Mouse (Mus musculus) midbrain, embryonic 12.5 days (tissue): Measurements from ENCODE around the gene Ttc5. TPM values are rescaled to one million over a fixed set of nuclear protein-coding genes. Genes with fewer than 3 reads are reported as not detected.
"Not testable (repeated sequence)": the region's sequence is repeated elsewhere in the genome, so short reads cannot be mapped to it uniquely, and the experiment has no call there.

Source experiments
- ATAC-seq: fragments of 200-750 bp; cut with Nextera tagmentation; 2 replicates; pipeline ENCODE4 v1.8.0; 2017; ENCODE audit warnings: low read depth, moderate TSS enrichment, moderate library complexity; ENCODE audit not compliant: low FRiP score
- H3K27ac ChIP-seq: fragments of 300-500 bp; sonication (generic); replicated peaks from 2 replicates; pipeline ENCODE4 v1.5.1; 2016; ENCODE audit warnings: mild to moderate bottlenecking
- H3K27me3 ChIP-seq: fragments of 300-500 bp; sonication (generic); 2 replicates; pipeline ENCODE4 v1.6.1; 2016; ENCODE audit warnings: mild to moderate bottlenecking
- H3K36me3 ChIP-seq: fragments of 300-500 bp; sonication (generic); 2 replicates; pipeline ENCODE4 v1.6.1; 2016
- H3K4me1 ChIP-seq: fragments of 300-500 bp; sonication (generic); 2 replicates; pipeline ENCODE4 v1.6.1; 2016
- H3K4me2 ChIP-seq: fragments of 300-500 bp; sonication (generic); replicated peaks from 2 replicates; pipeline ENCODE4 v1.6.1; 2016; ENCODE audit warnings: mild to moderate bottlenecking, moderate library complexity
- H3K4me3 ChIP-seq: fragments of 300-500 bp; sonication (generic); 2 replicates; pipeline ENCODE4 v1.5.1; 2016; ENCODE audit warnings: mild to moderate bottlenecking
- H3K9ac ChIP-seq: fragments of 300-500 bp; sonication (generic); replicated peaks from 2 replicates; pipeline ENCODE4 v1.6.1; 2016; ENCODE audit warnings: mild to moderate bottlenecking, moderate library complexity
- H3K9me3 ChIP-seq: fragments of 300-500 bp; sonication (generic); 2 replicates; pipeline ENCODE4 v1.6.1; 2016; ENCODE audit warnings: mild to moderate bottlenecking
- WGBS: fragments of 180-500 bp; shearing (Covaris S2); methylation state at CpG from one replicate; pipeline ENCODE4 v1.1.7; 2016; 5-methylcytosine and 5-hydroxymethylcytosine counted together
- polyA plus RNA-seq: library from polyadenylated mRNA; unstranded; fragments of >200 nt; fragmentation: Nextera tagmentation; extraction: Ambion mirVana; gene quantifications from 2 replicates; pipeline ENCODE4 v1.2.1, GENCODE M21; 2016

The Ttc5 gene
- polyA plus RNA-seq, result 108 and 121 TPM in 2 replicates

- Histone ChIP-seq H3K4me3 (peak within 1 kb of the TSS; percentile 76), H3K36me3 (peaks cover 22% of the 10 kb centered on the region), H3K9ac (peak within 1 kb of the TSS; percentile 84), H3K9me3 (no peaks in the 10 kb centered on the region), H3K4me2 (peak within 1 kb of the TSS; percentile 53), H3K4me1 (peaks cover 8% of the 10 kb centered on the region), H3K27ac (peak within 1 kb of the TSS; percentile 69), H3K27me3 (no peaks in the 10 kb centered on the region)
- ATAC-seq, result peak; percentile 94
- 1% methylated on average over 21 of the region's 21 CpGs for WGBS
Measured at GRCm38 (mm10) chr14:50785251-50785637, at the start of gene Ttc5. TSS of gene Ttc5 (minus strand) at chr14:50785519.

DNA sequence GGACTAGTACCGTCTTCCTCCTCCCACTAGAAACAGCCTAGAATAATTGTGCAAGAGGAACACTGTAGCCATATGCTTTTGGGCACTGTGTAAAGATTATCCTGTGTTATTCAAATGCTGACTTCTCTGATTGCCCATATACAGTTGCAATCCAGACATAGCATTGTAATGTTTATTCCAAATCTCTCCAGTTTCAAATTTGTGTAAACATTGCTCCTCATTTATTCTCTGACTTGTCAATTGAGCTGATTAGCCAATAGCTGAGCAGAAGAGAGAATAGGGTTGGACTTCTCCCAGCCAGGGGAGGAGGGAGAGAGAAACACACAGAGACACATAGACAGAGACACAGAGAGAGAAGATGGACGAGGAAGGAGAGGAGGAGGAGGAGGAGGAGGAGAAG, 49.1 kb upstream of the Ttc5 start:
- H3K27me3 ChIP-seq, result no peaks in the 10 kb centered on the region
- H3K4me2 ChIP-seq, result no peak overlapping the region
- 69% methylated on average over 2 of the region's 2 CpGs for WGBS
- no peak overlapping the region for H3K27ac ChIP-seq
- ATAC-seq, result no peak
- H3K9me3 ChIP-seq, result no peaks in the 10 kb centered on the region
- no peak overlapping the region for H3K4me3 ChIP-seq
- no peak overlapping the region for H3K9ac ChIP-seq
- no peaks in the 10 kb centered on the region for H3K4me1 ChIP-seq
- H3K36me3 ChIP-seq, result no peaks in the 10 kb centered on the region

GRCm38 (mm10) chr14:50833964-50834363, 48.6 kb upstream of the Ttc5 start:
- H3K4me2 ChIP-seq, result no peak overlapping the region
- H3K9ac ChIP-seq, result no peak overlapping the region
- no peak overlapping the region for H3K4me3 ChIP-seq
- H3K4me1 ChIP-seq, result no peaks in the 10 kb centered on the region
- no peaks in the 10 kb centered on the region for H3K9me3 ChIP-seq
- 84% methylated on average over 10 of the region's 10 CpGs for WGBS
- ATAC-seq, result no peak
- no peak overlapping the region for H3K27ac ChIP-seq
- H3K27me3 ChIP-seq, result no peaks in the 10 kb centered on the region
- H3K36me3 ChIP-seq, result no peaks in the 10 kb centered on the region

- 87% methylated on average over 3 of the region's 3 CpGs for WGBS
- no peaks in the 10 kb centered on the region for H3K27me3 ChIP-seq
- no peaks in the 10 kb centered on the region for H3K4me1 ChIP-seq
- no peak overlapping the region for H3K4me2 ChIP-seq
- no peaks in the 10 kb centered on the region for H3K9me3 ChIP-seq
- H3K27ac ChIP-seq, result no peak overlapping the region
- no peak overlapping the region for H3K9ac ChIP-seq
- no peak overlapping the region for H3K4me3 ChIP-seq
- no peak for ATAC-seq
- H3K36me3 ChIP-seq, result no peaks in the 10 kb centered on the region; the same call in 1 of the 2 replicates
Measured at GRCm38 (mm10) chr14:50829878-50830277, 44.6 kb upstream of the Ttc5 start.

DNA sequence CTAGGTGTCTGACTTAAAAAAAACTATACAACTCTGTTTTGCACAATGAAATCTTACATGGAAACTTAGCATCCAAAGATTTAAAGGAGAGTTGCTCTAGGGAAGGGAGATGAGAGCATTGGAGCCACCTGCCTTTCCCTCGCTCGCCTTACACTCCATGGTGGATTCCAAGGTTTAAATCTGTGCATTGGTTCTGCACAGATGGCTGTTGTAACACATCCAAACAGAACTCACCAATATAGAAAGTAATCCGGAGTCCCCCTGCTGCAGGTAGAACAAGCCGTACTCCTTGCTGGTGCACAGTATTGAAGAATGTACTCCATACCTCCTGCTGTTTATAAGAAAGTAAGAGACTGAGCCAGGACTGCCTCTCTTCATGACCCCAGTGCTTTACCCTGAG, 41.3 kb upstream of the Ttc5 start:
- Histone ChIP-seq H3K9ac (no peak overlapping the region), H3K4me2 (no peak overlapping the region)

GRCm38 (mm10) chr14:50824219-50824618, 38.9 kb upstream of the Ttc5 start:
- Histone ChIP-seq H3K4me1 (no peaks in the 10 kb centered on the region), H3K27me3 (no peaks in the 10 kb centered on the region), H3K27ac (no peak overlapping the region), H3K4me2 (no peak overlapping the region), H3K9me3 (no peaks in the 10 kb centered on the region), H3K9ac (no peak overlapping the region), H3K4me3 (no peak overlapping the region), H3K36me3 (peaks cover 43% of the 10 kb centered on the region)
- ATAC-seq, result no peak
- 94% methylated on average over 9 of the region's 9 CpGs for WGBS

More for the DNA sequence above, 41.3 kb upstream of the Ttc5 start:
- no peaks in the 10 kb centered on the region for H3K9me3 ChIP-seq
- WGBS, result 90% methylated on average over 4 of the region's 4 CpGs
- no peak for ATAC-seq
- no peak overlapping the region for H3K4me3 ChIP-seq
- H3K27me3 ChIP-seq, result no peaks in the 10 kb centered on the region
- H3K4me1 ChIP-seq, result no peaks in the 10 kb centered on the region
- no peak overlapping the region for H3K27ac ChIP-seq
- H3K36me3 ChIP-seq, result peaks cover 19% of the 10 kb centered on the region

DNA sequence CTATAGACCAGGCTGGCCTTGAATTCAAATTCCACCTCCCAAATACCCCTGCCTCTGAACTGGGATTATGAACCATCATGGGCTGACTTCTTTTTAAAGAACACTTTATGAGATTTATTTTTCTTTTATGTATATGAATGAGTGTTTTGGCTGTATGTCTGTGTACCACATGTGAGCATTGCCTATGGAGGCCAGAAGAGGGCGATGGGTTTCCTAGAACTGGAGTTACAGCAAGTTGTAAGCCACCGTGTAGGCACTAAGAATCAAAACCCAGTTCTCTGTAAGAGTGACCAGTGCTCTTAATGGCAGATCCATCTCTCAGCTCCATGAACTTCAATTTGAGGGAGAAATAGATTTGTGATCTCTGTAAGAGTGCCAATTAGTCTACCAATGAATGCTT, 37.9 kb upstream of the Ttc5 start:
- Histone ChIP-seq H3K9me3 (no peaks in the 10 kb centered on the region), H3K4me2 (no peak overlapping the region), H3K4me3 (no peak overlapping the region), H3K27ac (no peak overlapping the region), H3K9ac (no peak overlapping the region), H3K36me3 (peaks cover 50% of the 10 kb centered on the region), H3K27me3 (no peaks in the 10 kb centered on the region), H3K4me1 (no peaks in the 10 kb centered on the region)
- 79% methylated on average over 2 of the region's 2 CpGs for WGBS
- ATAC-seq, result no peak

- H3K36me3 ChIP-seq, result peaks cover 70% of the 10 kb centered on the region
Measured at GRCm38 (mm10) chr14:50813060-50813459, 27.7 kb upstream of the Ttc5 start.

DNA sequence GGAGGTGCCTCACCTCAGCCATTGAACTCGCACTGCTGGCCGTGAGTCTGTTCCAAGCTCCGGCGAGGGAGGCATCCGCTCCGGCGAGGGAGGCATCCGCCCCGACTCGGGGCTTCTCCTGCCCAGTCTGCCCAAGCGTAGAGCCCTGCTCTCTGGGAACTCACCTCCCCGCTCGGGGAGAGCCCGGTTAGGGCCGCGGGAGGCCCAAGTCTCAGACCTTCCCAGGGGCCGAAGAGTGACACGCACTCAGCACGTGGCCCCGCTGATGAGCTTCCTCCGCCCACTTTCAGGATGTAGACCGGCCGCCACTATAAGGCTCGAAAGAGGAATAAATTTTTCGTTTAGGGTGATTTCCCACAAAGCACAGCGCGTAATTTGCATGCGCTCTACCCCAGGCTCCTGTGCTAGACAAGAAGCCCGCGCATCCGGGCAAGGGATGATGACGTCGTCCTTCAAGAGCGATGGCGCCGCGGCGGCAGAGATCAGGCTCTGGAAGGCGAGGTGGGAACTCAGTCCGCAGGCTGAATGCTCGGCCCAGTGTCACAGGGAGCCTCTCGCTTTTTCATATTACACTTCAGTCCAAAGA, 22.3 kb upstream of the Ttc5 start, which contains the start of the genes Ccnb1ip1 and Parp2:
Ccnb1ip1 (minus strand) TSS at position 246 of the 586 bp plus-strand sequence.
Parp2 (plus strand) TSS at position 355 of the 586 bp plus-strand sequence.
- Histone ChIP-seq H3K4me1 (peaks cover 4% of the 10 kb centered on the region), H3K4me3 (peak within 1 kb of the TSS; percentile 48), H3K27ac (peak within 1 kb of the TSS; percentile 87), H3K4me2 (peak within 1 kb of the TSS; percentile 58), H3K36me3 (peaks cover 23% of the 10 kb centered on the region), H3K9ac (peak within 1 kb of the TSS; percentile 59), H3K27me3 (no peaks in the 10 kb centered on the region; the same call in 1 of the 2 replicates), H3K9me3 (no peaks in the 10 kb centered on the region)
- peak; percentile 98 for ATAC-seq
- WGBS, result under 1% methylated on average over 42 of the region's 42 CpGs

More at GRCm38 (mm10) chr14:50813060-50813459, 27.7 kb upstream of the Ttc5 start:
- no peaks in the 10 kb centered on the region for H3K9me3 ChIP-seq
- H3K27ac ChIP-seq, result no peak overlapping the region
- H3K9ac ChIP-seq, result no peak overlapping the region
- no peak overlapping the region for H3K4me3 ChIP-seq
- ATAC-seq, result no peak
- 97% methylated on average over 2 of the region's 2 CpGs for WGBS
- no peak overlapping the region for H3K4me2 ChIP-seq
- H3K27me3 ChIP-seq, result no peaks in the 10 kb centered on the region
- H3K4me1 ChIP-seq, result peaks cover 4% of the 10 kb centered on the region

- H3K4me1 ChIP-seq, ATAC-seq, H3K27ac ChIP-seq, H3K4me3 ChIP-seq, H3K9me3 ChIP-seq, H3K27me3 ChIP-seq, H3K9ac ChIP-seq: not testable (repeated sequence)
- H3K4me2 ChIP-seq, result peak overlapping the region; percentile 58; the same call in 1 of the 2 replicates
- 91% methylated on average over 5 of the region's 5 CpGs for whole genome bisulfite sequencing
- peaks cover 12% of the 10 kb centered on the region for H3K36me3 ChIP-seq
Measured at GRCm38 (mm10) chr14:50806469-50806868, 21.1 kb upstream of the Ttc5 start.

DNA sequence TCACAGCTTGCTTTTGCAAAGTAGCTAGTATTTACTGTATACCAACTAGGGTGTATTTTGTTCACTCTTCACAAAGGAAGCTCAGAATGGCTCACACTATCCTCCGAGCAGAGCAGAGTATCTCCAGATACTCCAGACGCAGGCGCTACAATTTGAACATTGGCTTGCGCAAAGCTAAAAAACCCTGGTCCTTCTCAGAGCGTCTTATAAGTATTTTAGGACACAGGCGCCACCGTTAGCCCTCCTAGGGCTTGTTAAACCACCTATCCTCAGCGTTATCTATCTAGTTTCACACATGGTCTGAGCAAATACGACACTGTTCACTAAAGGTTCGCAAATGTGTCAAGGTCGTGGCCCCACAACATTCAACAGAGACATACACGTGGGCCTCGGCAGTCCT, 19.4 kb upstream of the Ttc5 start:
- Histone ChIP-seq H3K4me1 (peaks cover 6% of the 10 kb centered on the region), H3K9me3 (no peaks in the 10 kb centered on the region), H3K4me3 (no peak overlapping the region), H3K4me2 (no peak overlapping the region), H3K27me3 (no peaks in the 10 kb centered on the region; the same call in 1 of the 2 replicates), H3K27ac (no peak overlapping the region), H3K9ac (no peak overlapping the region), H3K36me3 (no peaks in the 10 kb centered on the region)
- ATAC-seq, result no peak
- WGBS, result 74% methylated on average over 13 of the region's 13 CpGs

DNA sequence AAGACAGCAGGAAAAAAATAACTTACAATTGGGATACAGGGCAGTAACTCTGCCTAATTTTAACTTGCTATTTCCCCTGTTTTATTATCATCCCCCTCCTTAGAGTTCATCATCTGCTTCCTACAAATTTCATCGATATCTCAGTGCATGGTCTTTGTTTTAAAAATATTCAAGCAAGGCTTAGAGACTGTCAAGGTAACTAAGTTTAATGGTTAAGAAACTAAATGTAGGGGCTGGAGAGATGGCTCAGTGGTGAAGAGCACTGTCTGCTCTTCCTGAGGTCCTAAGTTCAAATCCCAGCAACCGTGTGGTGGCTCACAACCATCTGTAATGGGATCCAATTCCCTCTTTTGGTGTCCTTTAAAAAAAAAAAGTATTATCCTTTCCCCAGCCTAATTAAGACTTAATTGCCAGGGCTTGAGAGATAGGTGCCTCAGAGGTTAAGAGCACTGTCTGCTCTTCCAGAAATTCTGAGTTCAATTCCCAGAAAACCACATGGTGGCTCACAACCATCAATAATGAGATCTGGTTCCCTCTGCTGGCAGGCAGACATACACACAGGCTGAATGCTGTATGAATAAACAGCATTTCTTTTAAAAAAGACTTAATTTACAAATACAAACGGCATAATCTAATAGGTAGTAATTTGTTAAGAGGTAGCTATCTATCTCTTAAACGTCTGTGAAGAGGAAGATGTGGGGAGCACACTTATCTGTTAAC, 17.7 kb upstream of the Ttc5 start:
- Histone ChIP-seq H3K36me3 (no peaks in the 10 kb centered on the region), H3K4me3 (no peak overlapping the region), H3K9ac (no peak overlapping the region), H3K4me2 (no peak overlapping the region), H3K27me3 (no peaks in the 10 kb centered on the region; the same call in 1 of the 2 replicates), H3K4me1 (0 out of 2 replicates have a peak, but pooled peaks cover 2% of the 10 kb centered on the region), H3K27ac (no peak overlapping the region), H3K9me3 (no peaks in the 10 kb centered on the region)
- ATAC-seq, result no peak
- 64% methylated on average over 4 of the region's 4 CpGs for WGBS
